Mouse (Mus musculus) liver, adult (tissue): Measurements from ENCODE around the gene Tnp2.

Experiments
- GATA4 ChIP-seq: IDR thresholded peaks from 2 replicates; pipeline ENCODE4 v1.6.1; 2014; ENCODE audit warnings: mild to moderate bottlenecking, low read length; ENCODE audit not compliant: insufficient replicate concordance

Tnp2 gene

GRCm38 (mm10) chr16:10782377-10783151, 5.9 kb downstream of the Tnp2 start:
- TF ChIP-seq GATA4 = no peak

GRCm38 (mm10) chr16:10781862-10782371, 6.5 kb downstream of the Tnp2 start:
- no peak for TF ChIP-seq GATA4

- TF ChIP-seq GATA4 = no peak
These were observed 7.8 kb downstream of the Tnp2 start for GRCm38 (mm10) chr16:10780631-10781120.

GRCm38 (mm10) chr16:10777579-10778160, 10.8 kb downstream of the Tnp2 start:
- TF ChIP-seq GATA4 = no peak

GRCm38 (mm10) chr16:10776322-10776721, 12.1 kb downstream of the Tnp2 start:
- TF ChIP-seq GATA4 = no peak

GRCm38 (mm10) chr16:10774726-10775125, 13.7 kb downstream of the Tnp2 start:
- TF ChIP-seq GATA4 = no peak

GRCm38 (mm10) chr16:10773543-10773942, 14.9 kb downstream of the Tnp2 start:
- TF ChIP-seq GATA4 = no peak

GRCm38 (mm10) chr16:10771769-10772510, 16.5 kb downstream of the Tnp2 start:
- TF ChIP-seq GATA4 = no peak

- no peak for TF ChIP-seq GATA4
These were observed 17.7 kb downstream of the Tnp2 start for GRCm38 (mm10) chr16:10770531-10771325.

GRCm38 (mm10) chr16:10769661-10770060, 18.8 kb downstream of the Tnp2 start:
- TF ChIP-seq GATA4 = no peak

- no peak for TF ChIP-seq GATA4
These were observed 19.6 kb downstream of the Tnp2 start for GRCm38 (mm10) chr16:10768821-10769220.

- TF ChIP-seq GATA4 = no peak
These were observed 21.3 kb downstream of the Tnp2 start for GRCm38 (mm10) chr16:10767158-10767557.

- no peak for TF ChIP-seq GATA4
These were observed 24.1 kb downstream of the Tnp2 start for GRCm38 (mm10) chr16:10764323-10764722.

GRCm38 (mm10) chr16:10763540-10764264, 24.8 kb downstream of the Tnp2 start:
- TF ChIP-seq GATA4 = no peak

GRCm38 (mm10) chr16:10762569-10763180, 25.8 kb downstream of the Tnp2 start:
- no peak for TF ChIP-seq GATA4
